Mouse (Mus musculus): ENCODE measurements at regions not wholly inside any gene's neighbourhood (a gene's known extent, or its start where the extent isn't known, plus 50 kb on each side); places are given as distances from the start of the nearest gene placed in this dataset.

DNA sequence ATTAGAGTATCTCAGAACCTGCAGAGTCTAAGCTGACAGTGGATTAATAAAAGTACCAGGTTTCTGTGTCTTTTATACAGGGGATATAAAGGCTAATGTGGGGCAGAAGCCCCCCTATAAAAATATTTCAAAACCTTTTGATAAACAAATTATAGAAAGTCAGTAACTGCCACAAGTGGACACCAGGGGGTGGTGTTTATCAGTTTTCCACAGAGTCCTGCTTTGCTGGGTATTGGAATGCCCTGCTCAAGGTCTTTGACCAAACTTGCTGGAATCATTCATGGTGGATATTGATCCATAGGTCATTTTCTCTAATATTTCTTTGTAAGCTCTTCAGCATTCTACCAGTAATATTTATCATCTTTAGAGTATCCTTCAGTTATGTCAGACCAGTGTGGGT is 51.4 kb downstream of the Scgb1b24 start:
- DNase-seq = peak in 1 of 2 experiments; percentile 1
